Mouse (Mus musculus): ENCODE data around the gene Atm.

- no peak for TF ChIP-seq CTCF (IDR thresholded peaks at IDR 0.05; ENCODE audit: low read depth)
- no peak for TF ChIP-seq EP300 (IDR thresholded peaks at IDR 0.05; ENCODE audit: low read depth)
These were observed 85.9 kb downstream of the Atm start for GRCm38 (mm10) chr9:53450609-53451008.

All from heart, postnatal 0 days (tissue).